Mouse (Mus musculus) kidney, adult 2 months (tissue): ENCODE measurements around the gene Zdhhc14.

Experiments used
- CTCF ChIP-seq: fragments of 200-500 bp; conservative IDR thresholded peaks from 2 replicates; pipeline ENCODE4 v1.5.1; 2011; ENCODE audit warnings: low read depth, mild to moderate bottlenecking, control low read depth, low read length, moderate library complexity, mixed read lengths; ENCODE audit not compliant: insufficient read depth, insufficient read length
- POLR2A ChIP-seq: fragments of 200-500 bp; IDR thresholded peaks from one replicate; pipeline ENCODE4 v1.6.1; 2011; ENCODE audit warnings: low read depth, low read length, control low read depth

GRCm38 (mm10) chr17:5497695-5498094, 5.3 kb downstream of the Zdhhc14 start:
- TF ChIP-seq CTCF (no peak), POLR2A (no peak)
